Comparison of ENCODE assay signal across 13 mouse cellular contexts in genomic region chr2:156877726-156878125, GRCm38 (mm10). TPM values are rescaled to one million over a fixed set of nuclear protein-coding genes. Genes with fewer than 3 reads are reported as not detected.
DNase-seq lines count a peak whose midpoint lies in the region; ATAC-seq and TF ChIP-seq lines count a peak whose summit lies in the region.
"Had no signal": no experiment of that assay in that cellular context is flagged by ENCODE, and none has a peak within 500 bp of the region (broad histone marks: within the 10 kb centered on the region; RNA-seq: fewer than 3 reads in every experiment).

No protein-coding gene starts in this region.

- H3K4me1 ChIP-seq in liver, postnatal 0 days (ENCODE audit: insufficient read depth) = peaks cover 24% of the 10 kb centered on the region
- H3K4me1 ChIP-seq in small intestine, adult 2 months (ENCODE audit: control insufficient read depth, insufficient read depth, insufficient read length, low read length) = 0 out of 2 replicates have a peak, but pooled peaks cover 2% of the 10 kb centered on the region

- H3K9ac ChIP-seq in liver, postnatal 0 days (replicated peaks) = no peak overlapping the region

- peaks cover 29% of the 10 kb centered on the region for H3K36me3 ChIP-seq in liver, postnatal 0 days (replicated peaks; ENCODE audit: insufficient read depth, low read length)
- peaks cover 20% of the 10 kb centered on the region for H3K36me3 ChIP-seq in small intestine, adult 2 months (ENCODE audit: control insufficient read depth, insufficient read depth, low read length)

- 0 out of 2 replicates have a peak, but pooled peaks have one; percentile 16 for ATAC-seq in liver, postnatal 0 days
- ATAC-seq: intestine, postnatal 0 days; midbrain, embryonic 16.5 days had no signal

- WGBS in liver, postnatal 0 days (ENCODE audit: insufficient replicate concordance) = 29% methylated on average over 9 of the region's 9 CpGs
- WGBS in small intestine, adult 2 months = 53% methylated on average over 9 of the region's 9 CpGs

- TF ChIP-seq CTCF in liver, postnatal 0 days (IDR thresholded peaks at IDR 0.05; ENCODE audit: low read depth) = no peak
- TF ChIP-seq CTCF in small intestine, adult 2 months (IDR thresholded peaks at IDR 0.05; ENCODE audit: extremely low read depth, insufficient read length, insufficient replicate concordance, low read depth, low read length) = no peak
- TF ChIP-seq CTCF in layer of hippocampus, adult 2 months (conservative IDR thresholded peaks at IDR 0.05) = no peak

- TF ChIP-seq EP300 in liver, postnatal 0 days (IDR thresholded peaks at IDR 0.05; ENCODE audit: low read depth) = no peak

- H3K9me3 ChIP-seq in liver, postnatal 0 days (ENCODE audit: low read length) = no peaks in the 10 kb centered on the region
- H3K9me3 ChIP-seq: limb, embryonic 10.5 days had no signal

- no peak for TF ChIP-seq POLR2A in small intestine, adult 2 months (IDR thresholded peaks at IDR 0.05; ENCODE audit: low read depth, low read length)

- DNase-seq in adrenal gland, postnatal 14 days = peak; percentile 45
- DNase-seq in adrenal gland, postnatal 4 days (ENCODE audit: low spot score in 2 of 2) = no peak
- peak; percentile 29 to 34 for DNase-seq in B cell, adult 2 months
- peak; percentile 47 for DNase-seq in liver, postnatal 0 days
- no peak for DNase-seq in MN1 (ENCODE audit: low spot score)
- DNase-seq in kidney, adult 8-10 months = no peak
- DNase-seq in layer of hippocampus, adult 2 months (ENCODE audit: low spot score in 2 of 2) = no peak
- DNase-seq: cerebellum, adult 11 months; gastrocnemius, postnatal 14 days had no signal

- H3K4me2 ChIP-seq in liver, postnatal 0 days (ENCODE audit: low read depth, low read length) = no peak overlapping the region

- no peak overlapping the region for H3K27ac ChIP-seq in liver, postnatal 0 days (ENCODE audit: low read depth)
- H3K27ac ChIP-seq in small intestine, adult 2 months (ENCODE audit: insufficient read depth, low read depth, low read length) = peak overlapping the region; percentile 55; the same call in 1 of the 2 replicates
- H3K27ac ChIP-seq in layer of hippocampus, adult 2 months = no peak overlapping the region

- no peak overlapping the region for H3K4me3 ChIP-seq in liver, postnatal 0 days (ENCODE audit: low read depth, low read length)
- no peak overlapping the region for H3K4me3 ChIP-seq in small intestine, adult 2 months (ENCODE audit: low read depth, low read length)
- H3K4me3 ChIP-seq in layer of hippocampus, adult 2 months = no peak overlapping the region
- H3K4me3 ChIP-seq: limb, embryonic 10.5 days had no signal

- H3K27me3 ChIP-seq in liver, postnatal 0 days (ENCODE audit: insufficient read depth, low read length) = no peaks in the 10 kb centered on the region
- no peaks in the 10 kb centered on the region for H3K27me3 ChIP-seq in small intestine, adult 2 months (ENCODE audit: control insufficient read depth, insufficient read depth, low read length)

RNA-seq across cellular contexts. Expression of gene Sla2, which starts 9.3 kb away (rescaled TPM):
- 0.26 and 1.2 TPM in 2 replicates for total RNA-seq in adrenal gland, postnatal 14 days (2021)
- not detected for total RNA-seq in adrenal gland, postnatal 4 days (2021)
- polyA plus RNA-seq in liver, postnatal 0 days (2015; fragmentation: Nextera tagmentation; extraction: Ambion mirVana) = 1.8 and 2.4 TPM in 2 replicates
- polyA plus RNA-seq in small intestine, adult 2 months (2012; rRNA removed) = 1.2 and 2.0 TPM in 2 replicates
- under 1 TPM; 0.31 to 0.34 TPM for total RNA-seq in layer of hippocampus, adult 2 months (2021)
- total RNA-seq: gastrocnemius, postnatal 14 days had no signal
- polyA plus RNA-seq: midbrain, embryonic 16.5 days had no signal

RNA-seq across cellular contexts. Expression of gene Rab5if, which starts 14.8 kb away (rescaled TPM):
- 269 and 294 TPM in 2 replicates for total RNA-seq in adrenal gland, postnatal 14 days (2021)
- 100 to 1,000 TPM; 190 to 203 TPM for total RNA-seq in adrenal gland, postnatal 4 days (2021)
- polyA plus RNA-seq in liver, postnatal 0 days (2015; fragmentation: Nextera tagmentation; extraction: Ambion mirVana) = 190 and 216 TPM in 2 replicates
- 105 and 148 TPM in 2 replicates for polyA plus RNA-seq in small intestine, adult 2 months (2012; rRNA removed)
- 10 to 100 TPM; 89.3 to 92.1 TPM for total RNA-seq in layer of hippocampus, adult 2 months (2021)

RNA-seq across cellular contexts. Expression of gene 4930518I15Rik, which starts 20.0 kb away (rescaled TPM):
- total RNA-seq in adrenal gland, postnatal 14 days (2021) = 2.8 and 4.1 TPM in 2 replicates
- 1 to 10 TPM; 4.3 to 5.2 TPM for total RNA-seq in adrenal gland, postnatal 4 days (2021)
- polyA plus RNA-seq in liver, postnatal 0 days (2015; fragmentation: Nextera tagmentation; extraction: Ambion mirVana) = 1.2 and 1.8 TPM in 2 replicates
- polyA plus RNA-seq in small intestine, adult 2 months (2012; rRNA removed) = 0.37 and 0.42 TPM in 2 replicates
- 1 to 10 TPM; 3.4 to 4.7 TPM for total RNA-seq in layer of hippocampus, adult 2 months (2021)

RNA-seq across cellular contexts. Expression of gene Tgif2, which starts 37.9 kb away (rescaled TPM):
- total RNA-seq in adrenal gland, postnatal 14 days (2021) = 6.9 and 7.7 TPM in 2 replicates
- 10 to 100 TPM; 23.0 to 25.1 TPM for total RNA-seq in adrenal gland, postnatal 4 days (2021)
- 4.9 and 5.1 TPM in 2 replicates for polyA plus RNA-seq in liver, postnatal 0 days (2015; fragmentation: Nextera tagmentation; extraction: Ambion mirVana)
- 1.5 and 2.0 TPM in 2 replicates for polyA plus RNA-seq in small intestine, adult 2 months (2012; rRNA removed)
- 1 to 10 TPM in 1 of 2 experiments, under 1 TPM in 1; 0.77 to 1.4 TPM for total RNA-seq in layer of hippocampus, adult 2 months (2021)

Comparison
In these comparisons a context has a peak if more than half of its experiments do, and no peak if none do; other contexts are left out.
1. DNase-seq: peak in adrenal gland, postnatal 14 days (single experiment), B cell, adult 2 months (2 of 2) and liver, postnatal 0 days (single experiment); none in adrenal gland, postnatal 4 days (0 of 2), MN1 (single experiment), kidney, adult 8-10 months (0 of 2) and layer of hippocampus, adult 2 months (0 of 2).